Mouse (Mus musculus) heart, postnatal 0 days (tissue): ENCODE data around the gene Fcer1a. TPM values are rescaled to one million over a fixed set of nuclear protein-coding genes. Genes with fewer than 3 reads are reported as not detected.

Source experiments
- ATAC-seq: fragments of 200-750 bp; cut with Nextera tagmentation; 2 replicates; pipeline ENCODE4 v1.8.0; 2017; ENCODE audit warnings: low read depth, moderate number of reproducible peaks, moderate library complexity; ENCODE audit not compliant: insufficient read depth
- DNase-seq: peaks from one replicate; pipeline ENCODE4 v3.0.0-alpha.2; 2016; ENCODE audit warnings: low spot score
- H3K27ac ChIP-seq: fragments of 300-500 bp; sonication (generic); 2 replicates; pipeline ENCODE4 v1.5.1; 2014; ENCODE audit warnings: low read depth, mild to moderate bottlenecking
- H3K27me3 ChIP-seq: fragments of 300-500 bp; sonication (generic); 2 replicates; pipeline ENCODE4 v1.6.1; 2014; ENCODE audit warnings: low read length, mixed read lengths; ENCODE audit not compliant: control insufficient read depth, insufficient read depth
- H3K36me3 ChIP-seq: fragments of 300-500 bp; sonication (generic); replicated peaks from 2 replicates; pipeline ENCODE4 v1.6.1; 2014; ENCODE audit warnings: low read length, mixed read lengths; ENCODE audit not compliant: control insufficient read depth, insufficient read depth
- H3K4me1 ChIP-seq: fragments of 300-500 bp; sonication (generic); 2 replicates; pipeline ENCODE4 v1.6.1; 2014; ENCODE audit warnings: antibody characterized with exemption; ENCODE audit not compliant: control insufficient read depth, insufficient read depth
- H3K4me2 ChIP-seq: fragments of 300-500 bp; sonication (generic); 2 replicates; pipeline ENCODE4 v1.6.1; 2014; ENCODE audit warnings: low read depth, mild to moderate bottlenecking, low read length, moderate library complexity
- H3K4me3 ChIP-seq: fragments of 300-500 bp; sonication (generic); 2 replicates; pipeline ENCODE4 v1.5.1; 2014; ENCODE audit warnings: low read depth, low read length
- H3K9ac ChIP-seq: fragments of 300-500 bp; sonication (generic); replicated peaks from 2 replicates; pipeline ENCODE4 v1.6.1; 2014; ENCODE audit warnings: low read depth, low read length, mixed read lengths
- H3K9me3 ChIP-seq: fragments of 300-500 bp; sonication (generic); replicated peaks from 2 replicates; pipeline ENCODE4 v1.6.1; 2016; ENCODE audit warnings: low read length; ENCODE audit not compliant: control insufficient read depth
- CTCF ChIP-seq: IDR thresholded peaks from 2 replicates; pipeline ENCODE4 v1.5.1; 2016; ENCODE audit warnings: antibody characterized with exemption, control low read depth, low read depth
- EP300 ChIP-seq: IDR thresholded peaks from 2 replicates; pipeline ENCODE4 v1.6.1; 2016; ENCODE audit warnings: antibody characterized with exemption, low read depth
- WGBS: fragments of 180-500 bp; shearing (Covaris S2); extraction: QIAGEN DNeasy Blood & Tissue Kit; methylation state at CpG from one replicate; pipeline ENCODE4 v1.1.7; 2014; 5-methylcytosine and 5-hydroxymethylcytosine counted together
- polyA plus RNA-seq: library from polyadenylated mRNA; unstranded; fragments of >200 nt; fragmentation: Nextera tagmentation; extraction: Ambion mirVana; gene quantifications from 2 replicates; pipeline ENCODE4 v1.2.1, GENCODE M21; 2015
- total RNA-seq: library from RNA; depleted of rRNA; stranded (reverse); fragments of >200 nt; gene quantifications from 2 replicates; pipeline ENCODE4 v1.2.3, GENCODE M21; 2014; ENCODE audit warnings: low replicate concordance; rRNA removed

The Fcer1a gene
- total and polyA plus RNA-seq, 2 experiments from 2014 or later: 0.38 to 0.89 TPM

- no peak within 1 kb of the TSS for H3K4me3 ChIP-seq
- TF ChIP-seq CTCF (no peak), EP300 (no peak)
- H3K27me3 ChIP-seq: no peaks in the 10 kb centered on the region
- no peak within 1 kb of the TSS for H3K4me2 ChIP-seq
- H3K4me1 ChIP-seq: no peaks in the 10 kb centered on the region
- WGBS: 69% methylated on average over 5 of the region's 5 CpGs
- H3K27ac ChIP-seq: no peak within 1 kb of the TSS
- no peak within 1 kb of the TSS for H3K9ac ChIP-seq
- no peaks in the 10 kb centered on the region for H3K36me3 ChIP-seq
- H3K9me3 ChIP-seq: no peaks in the 10 kb centered on the region
- DNase-seq (no peak), ATAC-seq (no peak)
Measured at GRCm38 (mm10) chr1:173197508-173197907, 29.5 kb downstream of the Fcer1a start, which contains the start of gene Olfr218. Gene Olfr218 (plus strand): TSS chr1:173197808.

DNA sequence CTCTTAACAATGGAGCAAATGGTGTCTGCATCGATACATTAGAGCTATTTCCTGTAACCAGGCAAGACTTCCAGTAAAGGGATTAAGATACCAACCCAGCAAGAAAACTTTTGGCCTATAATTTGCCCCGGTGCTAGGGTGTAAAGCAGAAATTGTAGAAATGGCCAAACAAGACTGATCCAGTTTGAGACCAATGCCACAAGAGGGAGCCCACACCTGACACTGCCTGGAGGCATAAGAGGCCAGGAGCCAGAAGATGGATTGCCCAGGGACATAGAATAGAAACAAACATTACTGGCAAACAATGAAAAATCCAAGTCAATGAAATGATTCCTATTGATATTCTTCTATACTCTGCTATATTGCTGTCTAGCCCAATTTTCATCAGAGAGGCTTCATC is 30.7 kb downstream of the Fcer1a start:
- no peak for ATAC-seq
- 64% methylated on average over 2 of the region's 2 CpGs for WGBS
- TF ChIP-seq EP300 (no peak), CTCF (no peak)

DNA sequence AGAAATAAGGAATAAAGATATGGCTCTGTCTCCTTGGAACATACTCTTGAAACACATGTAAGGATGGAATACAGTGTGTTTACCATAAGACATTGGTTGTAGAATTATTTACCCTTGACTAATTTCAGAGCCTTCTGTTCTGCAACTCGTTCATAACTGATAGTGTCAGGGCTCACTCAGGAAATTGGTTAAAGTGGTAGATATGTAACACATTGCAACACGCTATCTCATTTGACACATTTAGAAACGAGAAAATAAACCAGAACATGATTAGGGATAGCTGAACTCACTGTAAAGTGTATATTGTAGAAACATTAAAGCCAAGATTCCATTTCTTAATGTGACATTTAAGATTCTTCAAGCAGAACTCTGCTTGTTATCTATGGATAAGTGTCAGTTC is 35.0 kb downstream of the Fcer1a start:
- Histone ChIP-seq H3K27me3 (no peaks in the 10 kb centered on the region), H3K9me3 (no peaks in the 10 kb centered on the region), H3K4me1 (no peaks in the 10 kb centered on the region), H3K27ac (no peak overlapping the region), H3K36me3 (no peaks in the 10 kb centered on the region), H3K4me3 (no peak overlapping the region), H3K9ac (no peak overlapping the region), H3K4me2 (no peak overlapping the region)
- WGBS: 26% methylated on average over 3 of the region's 3 CpGs
- no peak for ATAC-seq
- no peak for DNase-seq
- TF ChIP-seq EP300 (no peak), CTCF (no peak)

More for the DNA sequence above, 30.7 kb downstream of the Fcer1a start:
- H3K9me3 ChIP-seq: no peaks in the 10 kb centered on the region
- H3K27ac ChIP-seq: no peak overlapping the region
- no peak overlapping the region for H3K9ac ChIP-seq
- DNase-seq: no peak
- H3K36me3 ChIP-seq: no peaks in the 10 kb centered on the region
- H3K4me3 ChIP-seq: no peak overlapping the region
- H3K27me3 ChIP-seq: no peaks in the 10 kb centered on the region
- no peak overlapping the region for H3K4me2 ChIP-seq
- no peaks in the 10 kb centered on the region for H3K4me1 ChIP-seq

GRCm38 (mm10) chr1:173190540-173190939 is 36.5 kb downstream of the Fcer1a start, which contains the start of gene Olfr1406:
Gene Olfr1406 (minus strand): TSS chr1:173190640.
- WGBS: 44% methylated on average over 3 of the region's 3 CpGs
- Histone ChIP-seq H3K9me3 (no peaks in the 10 kb centered on the region), H3K4me2 (no peak within 1 kb of the TSS), H3K36me3 (no peaks in the 10 kb centered on the region), H3K4me3 (no peak within 1 kb of the TSS), H3K9ac (no peak within 1 kb of the TSS), H3K4me1 (no peaks in the 10 kb centered on the region), H3K27me3 (no peaks in the 10 kb centered on the region), H3K27ac (no peak within 1 kb of the TSS)
- ATAC-seq: no peak
- no peak for DNase-seq
- TF ChIP-seq CTCF (no peak), EP300 (no peak)

DNA sequence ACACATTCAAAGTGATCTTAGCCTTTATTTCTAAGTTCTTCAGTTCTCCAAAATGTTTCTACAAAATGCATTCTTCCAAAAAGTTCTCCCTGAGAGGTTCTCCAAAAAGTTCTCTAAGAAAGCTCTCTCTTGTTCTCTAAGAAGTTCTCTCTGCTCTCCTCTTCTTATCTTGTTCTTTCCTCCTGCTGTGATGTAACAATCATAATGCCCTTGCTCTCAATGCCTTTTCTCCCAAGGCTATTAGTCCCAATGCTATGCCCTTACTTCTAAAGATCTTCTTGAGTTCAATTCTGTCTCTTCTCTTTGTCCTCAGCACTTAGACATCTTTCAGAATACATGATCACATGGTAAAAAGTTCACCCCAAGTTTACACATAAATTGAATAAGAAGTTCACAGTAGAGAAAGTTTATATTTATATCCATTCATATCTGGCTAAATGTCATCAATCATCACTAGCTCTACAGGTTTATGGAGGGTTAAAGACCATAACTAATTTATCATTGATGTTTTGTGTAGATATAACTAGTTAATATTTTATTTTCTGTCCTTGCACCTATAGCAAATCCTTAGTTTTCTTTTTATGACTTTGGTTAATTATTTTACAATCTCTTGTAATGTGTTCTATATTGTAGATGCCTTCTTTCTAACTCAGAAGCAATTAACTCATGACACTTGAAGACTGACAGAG is 52.7 kb downstream of the Fcer1a start:
- TF ChIP-seq EP300 (no peak), CTCF (no peak)
- no peak for ATAC-seq
- Histone ChIP-seq H3K4me2 (no peak overlapping the region), H3K36me3 (no peaks in the 10 kb centered on the region), H3K27ac (no peak overlapping the region), H3K4me1 (no peaks in the 10 kb centered on the region), H3K4me3 (no peak overlapping the region), H3K9me3 (no peaks in the 10 kb centered on the region), H3K27me3 (no peaks in the 10 kb centered on the region), H3K9ac (no peak overlapping the region)
- no peak for DNase-seq

Other genes starting within 250 kb of the Fcer1a start
- not detected in 2 replicates for gene Olfr1408, start 89.8 kb downstream of the Fcer1a start, total RNA-seq
- not detected in 2 replicates for gene Olfr1408, start 89.8 kb downstream of the Fcer1a start, polyA plus RNA-seq
- gene Olfr1406, start 36.6 kb downstream of the Fcer1a start, total RNA-seq: not detected in 2 replicates
- not detected in 2 replicates for gene Olfr1406, start 36.6 kb downstream of the Fcer1a start, polyA plus RNA-seq
- gene Olfr218, start 29.4 kb downstream of the Fcer1a start, total RNA-seq: not detected in 2 replicates
- not detected in 2 replicates for gene Olfr218, start 29.4 kb downstream of the Fcer1a start, polyA plus RNA-seq
- not detected in 2 replicates for gene Olfr1404, start 14.8 kb downstream of the Fcer1a start, total RNA-seq
- not detected in 2 replicates for gene Olfr1404, start 14.8 kb downstream of the Fcer1a start, polyA plus RNA-seq
- gene Olfr418, start 38.8 kb upstream of the Fcer1a start, total RNA-seq: not detected in 2 replicates
- not detected in 2 replicates for gene Olfr418, start 38.8 kb upstream of the Fcer1a start, polyA plus RNA-seq
- gene Mptx2, start 50.6 kb upstream of the Fcer1a start, total RNA-seq: not detected in 2 replicates
- gene Mptx2, start 50.6 kb upstream of the Fcer1a start, polyA plus RNA-seq: not detected in 2 replicates
- gene Ackr1, start 106.5 kb upstream of the Fcer1a start, total RNA-seq: 1.8 TPM in 1 of 2 replicates, not detected in the other
- 0.14 and 0.16 TPM in 2 replicates for gene Ackr1, start 106.5 kb upstream of the Fcer1a start, polyA plus RNA-seq
- gene Aim2, start 123.7 kb upstream of the Fcer1a start, total RNA-seq: 0.19 and 0.54 TPM in 2 replicates
- gene Aim2, start 123.7 kb upstream of the Fcer1a start, polyA plus RNA-seq: 1.3 and 1.7 TPM in 2 replicates
- 0.35 and 1.1 TPM in 2 replicates for gene Cadm3, start 140.5 kb upstream of the Fcer1a start, total RNA-seq
- gene Cadm3, start 140.5 kb upstream of the Fcer1a start, polyA plus RNA-seq: 0.10 and 0.29 TPM in 2 replicates